Mouse (Mus musculus): ENCODE measurements around the gene Mmab. TPM values are rescaled to one million over a fixed set of nuclear protein-coding genes. Genes with fewer than 3 reads are reported as not detected.

Gene Mmab
- total RNA-seq, 2 experiments from 2014 or later, result 26.8 to 28.8 TPM

Small RNAs within 50 kb of the gene (microRNA-seq; reads per million reads assigned to microRNA genes)
- gene Mir7027, result not detected

Other genes with a start within 250 kb of the Mmab start
- gene Foxn4, start 170.3 kb downstream of the Mmab start, total RNA-seq (2021), result under 1 TPM in 1 of 2 experiments, not detected in 1; 0.16 TPM
- 1 to 10 TPM; 1.1 TPM for gene Myo1h, start 154.9 kb downstream of the Mmab start, total RNA-seq (2021)
- gene Kctd10, start 63.6 kb downstream of the Mmab start, total RNA-seq (2021), result 10 to 100 TPM; 61.6 to 63.0 TPM
- 10 to 100 TPM; 67.7 to 68.4 TPM for gene Ube3b, start 63.5 kb downstream of the Mmab start, total RNA-seq (2021)
- gene Mvk, start 209 bp upstream of the Mmab start, total RNA-seq (2021), result 10 to 100 TPM; 72.5 to 75.3 TPM
- 10 to 100 TPM in 1 of 2 experiments, 1 to 10 TPM in 1; 8.7 to 10.4 TPM for gene Fam222a, start 124.0 kb upstream of the Mmab start, total RNA-seq (2021)
- 1 to 10 TPM in 1 of 2 experiments, under 1 TPM in 1; 0.64 to 1.1 TPM for gene Trpv4, start 214.4 kb upstream of the Mmab start, total RNA-seq (2021)
- 10 to 100 TPM; 15.3 to 16.8 TPM for gene Gltp, start 246.9 kb upstream of the Mmab start, total RNA-seq (2021)